Mouse (Mus musculus) lung, embryonic 14.5 days (tissue): Measurements from ENCODE around the gene Nav1. TPM values are rescaled to one million over a fixed set of nuclear protein-coding genes. Genes with fewer than 3 reads are reported as not detected.

Experiments
- ATAC-seq: fragments of 200-750 bp; cut with Nextera tagmentation; 2 replicates; pipeline ENCODE4 v1.8.0; 2017; ENCODE audit warnings: mild to moderate bottlenecking, moderate TSS enrichment, moderate library complexity; ENCODE audit not compliant: insufficient read depth
- DNase-seq: peaks from one replicate; pipeline ENCODE4 v3.0.0-alpha.2; 2015
- H3K27ac ChIP-seq: fragments of 300-500 bp; sonication (generic); 2 replicates; pipeline ENCODE4 v1.5.1; 2014; ENCODE audit warnings: low read depth, mild to moderate bottlenecking, moderate library complexity
- H3K27me3 ChIP-seq: fragments of 300-500 bp; sonication (generic); 2 replicates; pipeline ENCODE4 v1.6.1; 2014; ENCODE audit warnings: low read length, control low read depth; ENCODE audit not compliant: insufficient read depth
- H3K36me3 ChIP-seq: fragments of 300-500 bp; sonication (generic); 2 replicates; pipeline ENCODE4 v1.6.1; 2014; ENCODE audit warnings: control low read depth; ENCODE audit not compliant: insufficient read depth
- H3K4me1 ChIP-seq: fragments of 300-500 bp; sonication (generic); 2 replicates; pipeline ENCODE4 v1.6.1; 2014; ENCODE audit warnings: antibody characterized with exemption, control low read depth; ENCODE audit not compliant: insufficient read depth
- H3K4me2 ChIP-seq: fragments of 300-500 bp; sonication (generic); 2 replicates; pipeline ENCODE4 v1.6.1; 2014; ENCODE audit warnings: mild to moderate bottlenecking
- H3K4me3 ChIP-seq: fragments of 300-500 bp; sonication (generic); 2 replicates; pipeline ENCODE4 v1.5.1; 2014; ENCODE audit warnings: low read depth, low read length
- H3K9ac ChIP-seq: fragments of 300-500 bp; sonication (generic); 2 replicates; pipeline ENCODE4 v1.6.1; 2014
- H3K9me3 ChIP-seq: fragments of 300-500 bp; sonication (generic); 2 replicates; pipeline ENCODE4 v1.6.1; 2016; ENCODE audit warnings: low read depth, low read length, control low read depth
- CTCF ChIP-seq: IDR thresholded peaks from 2 replicates; pipeline ENCODE4 v1.5.1; 2016; ENCODE audit warnings: antibody characterized with exemption, low read depth
- WGBS: fragments of 180-500 bp; shearing (Covaris S2); extraction: QIAGEN DNeasy Blood & Tissue Kit; methylation state at CpG from one replicate; pipeline ENCODE4 v1.1.7; 2014; 5-methylcytosine and 5-hydroxymethylcytosine counted together
- polyA plus RNA-seq: library from polyadenylated mRNA; unstranded; fragments of >200 nt; fragmentation: Nextera tagmentation; extraction: Ambion mirVana; gene quantifications from 2 replicates; pipeline ENCODE4 v1.2.1, GENCODE M21; 2014

Nav1 gene
- polyA plus RNA-seq, 1 experiment from 2014 or later = 21.7 TPM

DNA sequence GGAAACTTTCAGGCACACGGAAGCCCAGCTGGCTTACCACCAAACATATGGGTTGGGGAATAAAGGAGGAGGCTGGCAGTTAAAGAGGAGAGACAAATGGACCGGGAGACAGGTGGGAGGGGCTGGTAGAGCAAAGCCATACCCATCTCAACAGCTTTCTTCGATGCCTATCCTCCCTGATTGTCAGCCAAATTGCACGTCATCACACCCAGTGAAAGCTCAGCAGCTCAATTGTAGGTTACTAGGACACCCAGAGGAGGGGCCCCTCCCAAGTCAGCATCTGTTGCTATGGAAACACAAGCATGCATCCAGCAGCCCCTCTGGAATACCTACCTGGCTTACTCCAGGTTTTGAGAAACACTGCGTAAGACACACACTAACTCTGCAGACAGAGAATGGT, 88.4 kb downstream of the Nav1 start:
- WGBS = 43% methylated on average over 5 of the region's 5 CpGs
- Histone ChIP-seq H3K4me1 (peaks cover 36% of the 10 kb centered on the region), H3K4me3 (no peak overlapping the region), H3K27ac (no peak overlapping the region), H3K36me3 (no peaks in the 10 kb centered on the region), H3K9ac (no peak overlapping the region), H3K4me2 (no peak overlapping the region), H3K27me3 (0 out of 2 replicates have a peak, but pooled peaks cover 4% of the 10 kb centered on the region), H3K9me3 (0 out of 2 replicates have a peak, but pooled peaks cover 4% of the 10 kb centered on the region)
- no peak for TF ChIP-seq CTCF
- DNase-seq = no peak
- no peak for ATAC-seq

DNA sequence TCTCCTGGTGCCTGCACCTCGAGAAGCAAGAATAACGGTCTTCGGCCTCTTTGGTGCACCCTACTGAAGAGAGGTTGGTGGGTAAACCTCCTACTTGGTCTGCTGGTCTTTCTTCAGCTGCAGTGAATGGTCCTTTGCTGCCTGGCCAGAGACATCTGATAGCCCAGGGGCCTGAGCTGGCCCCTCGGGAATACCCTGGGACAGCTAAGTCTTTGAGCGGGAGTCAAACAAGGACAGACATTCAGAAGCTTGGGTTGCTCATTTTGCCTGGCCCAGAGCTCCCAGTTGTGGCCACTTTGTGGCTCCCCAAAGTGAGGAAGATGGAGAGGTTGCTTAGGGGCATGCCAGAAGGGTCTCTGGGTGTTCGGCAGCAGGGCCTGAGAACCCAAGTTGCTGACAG, 89.6 kb downstream of the Nav1 start:
- Histone ChIP-seq H3K36me3 (no peaks in the 10 kb centered on the region), H3K9ac (no peak overlapping the region), H3K9me3 (0 out of 2 replicates have a peak, but pooled peaks cover 4% of the 10 kb centered on the region), H3K4me2 (no peak overlapping the region), H3K27me3 (0 out of 2 replicates have a peak, but pooled peaks cover 4% of the 10 kb centered on the region), H3K4me1 (peaks cover 31% of the 10 kb centered on the region), H3K4me3 (no peak overlapping the region), H3K27ac (no peak overlapping the region)
- 85% methylated on average over 6 of the region's 6 CpGs for WGBS
- TF ChIP-seq CTCF = no peak
- DNase-seq = no peak
- ATAC-seq = no peak

DNA sequence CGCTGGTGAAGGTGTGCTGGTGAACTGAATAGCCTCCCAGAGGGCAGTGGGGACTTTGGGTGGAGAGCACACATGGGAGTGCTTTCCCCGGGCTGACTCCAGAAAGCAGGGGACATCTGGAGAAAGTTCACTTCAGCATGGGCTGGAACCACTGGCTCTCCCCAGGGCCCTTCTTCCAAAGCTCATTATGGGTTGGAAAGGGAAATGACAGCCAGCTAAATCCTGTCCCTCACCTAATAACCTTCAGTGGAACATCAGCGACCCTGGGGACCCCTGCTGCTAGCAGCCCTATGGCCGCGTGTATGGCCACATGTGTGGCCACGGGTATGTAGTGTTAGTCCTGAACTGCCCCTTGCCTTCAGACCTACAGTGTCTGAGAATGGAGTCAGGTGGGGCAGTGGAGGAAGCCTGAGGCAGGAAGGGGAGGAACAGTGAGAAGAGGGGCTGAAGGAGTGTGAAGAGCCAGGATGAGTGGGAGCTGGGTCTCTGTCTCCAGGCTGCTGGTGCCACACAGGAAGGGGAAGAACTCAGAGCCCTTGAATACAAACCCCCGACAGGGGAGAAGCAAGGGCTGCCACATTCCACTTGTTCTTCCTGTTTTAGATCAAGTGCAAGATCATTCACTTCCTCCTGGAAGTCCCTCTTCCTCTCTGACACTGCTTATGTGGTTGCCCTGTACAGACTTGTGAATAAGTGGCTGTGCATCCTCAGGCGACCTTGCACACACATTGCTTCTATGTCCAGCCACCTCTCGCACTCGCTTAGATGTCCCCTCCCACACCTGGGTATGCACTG, 90.4 kb downstream of the Nav1 start:
- no peak overlapping the region for H3K9ac ChIP-seq
- 0 out of 2 replicates have a peak, but pooled peaks cover 3% of the 10 kb centered on the region for H3K9me3 ChIP-seq
- no peak overlapping the region for H3K4me3 ChIP-seq
- no peak for DNase-seq
- WGBS = 62% methylated on average over 10 of the region's 10 CpGs
- H3K36me3 ChIP-seq = no peaks in the 10 kb centered on the region
- 0 out of 2 replicates have a peak, but pooled peaks cover 4% of the 10 kb centered on the region for H3K27me3 ChIP-seq
- TF ChIP-seq CTCF = no peak
- no peak overlapping the region for H3K27ac ChIP-seq
- ATAC-seq = no peak
- H3K4me1 ChIP-seq = peaks cover 31% of the 10 kb centered on the region
- H3K4me2 ChIP-seq = no peak overlapping the region

DNA sequence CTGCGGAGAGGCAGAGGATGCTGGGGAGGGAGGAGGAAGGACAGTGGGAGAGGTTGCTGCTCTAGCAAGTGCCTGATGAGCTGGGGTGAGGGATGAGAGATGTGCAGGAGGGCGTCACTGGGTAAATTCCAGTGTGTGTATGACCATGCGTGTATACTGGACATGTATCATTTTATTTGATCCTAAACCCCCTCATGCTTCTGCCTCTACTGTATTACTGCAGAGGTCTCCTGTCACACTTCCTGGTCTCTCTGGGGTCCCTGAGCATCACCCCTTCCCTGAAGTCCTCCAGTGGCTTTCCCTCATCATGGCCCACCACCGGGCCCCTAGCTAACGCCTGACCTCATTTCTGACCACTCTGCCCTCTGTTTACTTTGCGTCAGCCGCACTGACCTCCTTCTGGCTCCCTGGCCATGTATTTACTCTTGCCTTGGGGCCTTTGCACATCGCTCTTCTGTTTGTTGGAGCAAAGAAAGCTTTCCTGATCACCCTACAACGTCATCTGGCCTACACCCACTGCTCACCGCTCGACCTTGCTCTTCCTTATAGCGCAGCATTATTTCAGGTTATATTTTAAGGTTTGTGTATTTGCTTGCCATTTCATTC, 91.4 kb downstream of the Nav1 start:
- peak overlapping the region; percentile 8; the same call in 1 of the 2 replicates for H3K4me2 ChIP-seq
- H3K4me1 ChIP-seq = peaks cover 35% of the 10 kb centered on the region
- H3K9ac ChIP-seq = no peak overlapping the region
- no peak overlapping the region for H3K4me3 ChIP-seq
- H3K36me3 ChIP-seq = no peaks in the 10 kb centered on the region
- no peaks in the 10 kb centered on the region for H3K9me3 ChIP-seq
- H3K27me3 ChIP-seq = 0 out of 2 replicates have a peak, but pooled peaks cover 4% of the 10 kb centered on the region
- H3K27ac ChIP-seq = 0 out of 2 replicates have a peak overlapping the region, but pooled peaks have one; percentile 18
- ATAC-seq (no peak), DNase-seq (no peak)
- TF ChIP-seq CTCF = no peak
- 33% methylated on average over 12 of the region's 12 CpGs for WGBS

DNA sequence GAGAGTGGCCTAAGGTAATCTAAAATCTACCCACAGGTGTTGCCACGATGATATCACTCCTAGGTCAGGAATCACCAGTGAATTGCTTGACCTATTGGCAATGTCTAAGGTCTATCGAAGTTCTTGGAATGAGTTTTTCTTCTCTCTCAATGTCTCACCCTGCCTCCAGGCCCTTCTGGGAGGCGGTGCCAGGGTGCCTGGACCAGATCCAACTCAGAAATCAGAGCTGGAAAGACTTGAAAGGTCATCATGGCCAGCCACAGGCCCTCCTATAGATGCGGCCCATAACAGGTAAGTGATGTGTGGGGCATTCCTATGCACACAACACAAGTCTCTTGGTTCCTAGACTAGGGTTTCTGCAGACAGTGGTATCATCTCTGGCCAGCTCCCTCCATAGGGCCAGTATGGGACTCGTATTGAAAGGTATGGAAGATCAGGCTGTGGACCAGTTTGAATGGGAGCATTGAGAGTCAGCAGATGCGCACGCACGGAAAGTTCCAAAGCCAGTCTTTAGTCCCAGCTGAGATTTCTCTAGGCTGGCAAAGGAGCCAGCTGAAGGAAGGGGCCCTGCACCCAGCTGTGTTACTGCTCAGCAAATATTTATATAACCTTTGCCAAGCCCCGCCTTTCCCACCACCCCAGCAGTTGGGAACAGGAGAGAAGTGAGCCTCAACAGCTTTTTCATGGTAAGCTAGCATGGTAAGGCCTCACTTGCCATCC, 92.0 kb downstream of the Nav1 start:
- DNase-seq = peak; percentile 87
- H3K4me1 ChIP-seq = peaks cover 39% of the 10 kb centered on the region
- TF ChIP-seq CTCF = no peak
- 0 out of 2 replicates have a peak overlapping the region, but pooled peaks have one; percentile 18 for H3K27ac ChIP-seq
- no peaks in the 10 kb centered on the region for H3K36me3 ChIP-seq
- 32% methylated on average over 9 of the region's 9 CpGs for WGBS
- no peaks in the 10 kb centered on the region for H3K9me3 ChIP-seq
- H3K27me3 ChIP-seq = 0 out of 2 replicates have a peak, but pooled peaks cover 4% of the 10 kb centered on the region
- H3K4me3 ChIP-seq = no peak overlapping the region
- H3K4me2 ChIP-seq = 0 out of 2 replicates have a peak overlapping the region, but pooled peaks have one; percentile 8
- no peak overlapping the region for H3K9ac ChIP-seq
- ATAC-seq = peak; percentile 67

DNA sequence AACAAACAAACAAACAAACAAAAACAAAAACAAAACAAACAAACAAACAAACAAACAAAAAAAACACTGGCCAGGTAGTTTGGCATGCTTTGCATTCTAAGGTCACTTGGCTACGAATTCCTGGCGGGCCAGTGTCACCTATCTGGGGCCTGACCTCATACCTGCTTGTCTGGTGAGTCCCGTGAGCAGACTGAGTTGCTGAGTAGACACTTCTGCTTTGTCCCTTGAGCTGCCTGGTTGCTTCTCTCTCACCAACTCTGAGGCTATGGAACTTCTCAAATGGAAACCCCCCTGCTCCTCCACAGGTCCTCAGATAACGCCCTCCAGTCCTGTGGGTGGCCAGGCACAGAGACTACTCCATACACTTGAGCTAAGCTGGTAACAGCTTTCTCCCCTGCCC, 93.0 kb downstream of the Nav1 start:
- Histone ChIP-seq H3K27ac (no peak overlapping the region; the same call in 1 of the 2 replicates), H3K4me2 (no peak overlapping the region), H3K4me3 (no peak overlapping the region), H3K36me3 (no peaks in the 10 kb centered on the region), H3K9me3 (no peaks in the 10 kb centered on the region), H3K27me3 (0 out of 2 replicates have a peak, but pooled peaks cover 7% of the 10 kb centered on the region), H3K4me1 (peaks cover 45% of the 10 kb centered on the region), H3K9ac (no peak overlapping the region)
- no peak for TF ChIP-seq CTCF
- DNase-seq (no peak), ATAC-seq (no peak)
- WGBS = 61% methylated on average over 4 of the region's 4 CpGs
